Mouse (Mus musculus) urinary bladder, postnatal 25 days (tissue): ENCODE results near the gene Tigd4.
"Not testable (repeated sequence)": the region's sequence is repeated elsewhere in the genome, so short reads cannot be mapped to it uniquely, and the experiment has no call there.

Experiments
- DNase-seq: peaks from one replicate; pipeline ENCODE4 v3.0.0; 2022; ENCODE audit warnings: low spot score

Gene Tigd4

DNA sequence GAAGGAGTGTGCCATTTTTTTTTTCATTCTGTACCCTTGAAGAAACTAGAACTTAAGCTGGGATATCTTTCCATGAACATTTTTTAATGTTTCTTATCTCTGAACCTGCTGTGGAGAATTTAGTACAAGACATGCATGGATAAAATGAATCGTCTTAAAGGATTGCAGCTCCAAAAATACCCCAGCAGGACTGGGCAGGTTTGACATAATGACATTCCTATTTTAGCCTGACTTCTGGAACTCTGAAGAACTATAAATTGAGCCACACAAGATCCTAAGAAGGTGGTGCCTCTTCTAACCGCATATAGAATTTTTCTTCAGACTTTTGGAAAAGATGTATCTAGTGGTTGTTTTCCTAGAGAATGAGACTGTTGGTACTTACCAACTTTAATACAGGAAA lies at the start of gene Tigd4:
Gene Tigd4, plus strand, starts transcription at position 301 of the 400 bp plus-strand sequence.
- DNase-seq: no peak

GRCm38 (mm10) chr3:84547177-84547576 lies 46.2 kb upstream of the Tigd4 start:
- DNase-seq: no peak

GRCm38 (mm10) chr3:84555780-84556179 lies 37.6 kb upstream of the Tigd4 start:
- DNase-seq: no peak

GRCm38 (mm10) chr3:84558301-84558700 lies 35.1 kb upstream of the Tigd4 start:
- DNase-seq: no peak

GRCm38 (mm10) chr3:84562911-84563310 lies 30.5 kb upstream of the Tigd4 start:
- not testable (repeated sequence) for DNase-seq

- no peak for DNase-seq
Observed at GRCm38 (mm10) chr3:84563415-84563814, 30.0 kb upstream of the Tigd4 start.

GRCm38 (mm10) chr3:84568540-84568939 lies 24.8 kb upstream of the Tigd4 start:
- DNase-seq: no peak

- no peak for DNase-seq
Observed at GRCm38 (mm10) chr3:84569587-84569986, 23.8 kb upstream of the Tigd4 start.

GRCm38 (mm10) chr3:84570501-84570900 lies 22.9 kb upstream of the Tigd4 start:
- DNase-seq: no peak

DNA sequence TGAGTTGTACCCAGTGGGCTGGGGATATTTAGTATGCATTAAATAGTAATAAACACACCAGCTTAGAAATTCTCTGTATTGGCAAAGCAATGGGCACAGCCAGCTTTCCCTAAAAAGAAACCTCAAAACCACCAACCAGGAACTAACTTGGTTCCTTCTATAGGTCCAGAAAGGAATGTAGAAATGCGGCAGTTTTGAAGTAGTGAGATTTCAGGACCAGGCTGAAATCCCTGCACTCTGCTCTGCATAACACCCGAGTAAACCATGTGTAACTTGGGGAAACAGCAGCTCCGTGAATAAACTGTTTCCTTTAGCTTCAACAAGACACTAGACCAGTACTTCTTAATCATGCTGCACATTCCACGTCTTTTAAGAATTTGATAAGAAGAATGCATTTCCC lies 12.7 kb upstream of the Tigd4 start:
- DNase-seq: no peak

- no peak for DNase-seq
Observed at GRCm38 (mm10) chr3:84581696-84582022, 11.7 kb upstream of the Tigd4 start.

- peak; percentile 99 for DNase-seq
Observed at GRCm38 (mm10) chr3:84582023-84582912, 11.1 kb upstream of the Tigd4 start, which contains the start of gene Arfip1. Arfip1 (minus strand) TSS chr3:84582625.

- DNase-seq: no peak
Observed at GRCm38 (mm10) chr3:84582913-84583276, 10.5 kb upstream of the Tigd4 start.

GRCm38 (mm10) chr3:84586736-84587135 lies 6.6 kb upstream of the Tigd4 start:
- no peak for DNase-seq

GRCm38 (mm10) chr3:84594894-84595676 lies 1.7 kb downstream of the Tigd4 start:
- DNase-seq: no peak

GRCm38 (mm10) chr3:84595677-84596234 lies 2.4 kb downstream of the Tigd4 start:
- no peak for DNase-seq

DNA sequence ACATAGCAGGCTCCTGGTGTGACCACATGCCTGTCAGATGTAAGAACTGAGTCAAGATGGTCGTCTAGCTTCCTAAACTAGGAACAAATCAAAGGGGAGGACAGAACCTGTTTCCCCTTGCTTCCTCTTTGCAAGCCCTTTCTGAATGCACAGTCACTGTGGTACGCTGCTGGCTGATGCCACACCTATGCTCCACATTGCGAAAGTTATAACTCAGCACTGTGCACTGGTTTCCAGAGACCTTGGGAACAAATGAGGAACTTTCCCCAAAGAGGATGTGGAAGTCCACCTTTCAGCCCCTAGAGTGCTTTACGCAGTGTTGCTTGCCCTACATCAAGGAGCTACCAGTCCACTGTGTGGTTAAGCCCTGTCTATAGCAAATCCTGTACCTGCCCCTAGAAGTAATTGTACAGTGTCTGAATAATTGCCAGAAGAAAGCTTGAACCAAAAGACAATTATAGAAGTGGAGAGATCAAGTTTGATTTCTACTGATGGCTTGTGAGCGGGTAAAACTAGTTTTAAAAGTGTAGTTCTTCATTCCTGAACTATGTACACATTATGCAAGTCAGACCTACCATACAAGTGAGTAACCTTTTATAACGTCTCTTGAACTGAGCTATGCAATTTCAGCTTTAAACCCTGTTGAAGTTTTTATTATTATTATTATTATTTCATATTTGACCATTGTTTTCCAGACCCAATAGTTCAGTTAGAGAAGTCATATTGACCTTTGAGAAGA lies 4.8 kb downstream of the Tigd4 start:
- DNase-seq: no peak

DNA sequence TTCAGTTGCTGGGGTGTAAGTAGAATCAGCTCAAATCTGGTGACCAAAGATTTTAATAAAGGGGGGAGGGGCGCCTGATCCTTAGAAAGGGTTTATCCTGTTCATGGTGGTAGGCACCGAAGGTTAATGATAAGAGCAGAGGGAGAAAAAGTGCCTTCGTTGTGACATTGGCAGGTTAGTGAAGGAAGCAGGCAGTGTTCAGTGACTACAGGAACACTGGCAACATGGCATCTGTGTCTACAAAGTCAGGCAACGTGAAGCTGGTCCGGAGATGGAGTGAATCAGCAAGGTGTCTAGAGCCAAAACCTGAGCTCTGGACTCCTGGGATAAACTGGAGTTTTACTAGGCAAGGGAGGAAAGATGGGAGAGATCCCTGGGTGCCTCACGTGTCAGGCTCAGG lies 5.4 kb downstream of the Tigd4 start:
- DNase-seq: no peak

- DNase-seq: no peak
Observed at GRCm38 (mm10) chr3:84601870-84602495, 8.6 kb downstream of the Tigd4 start.

DNA sequence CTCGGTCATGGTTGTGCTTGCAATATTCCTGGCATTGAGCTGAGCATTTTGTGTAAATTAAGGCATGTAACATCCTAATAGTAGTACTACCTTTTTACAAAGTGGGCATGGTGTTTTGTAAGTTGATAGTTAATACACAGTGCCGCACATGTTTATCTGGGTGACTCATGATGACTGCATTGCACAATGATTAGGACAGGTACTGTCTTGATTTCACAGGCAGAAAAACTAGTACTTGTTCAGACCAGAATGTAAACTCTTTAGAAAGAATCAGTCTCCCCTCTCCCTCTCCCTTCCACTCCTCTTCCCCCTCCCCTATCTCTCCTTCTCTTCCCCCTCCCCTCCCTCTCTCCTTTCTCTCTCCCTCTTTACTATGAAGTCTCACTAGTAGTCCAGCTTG lies 9.4 kb downstream of the Tigd4 start:
- no peak for DNase-seq

- DNase-seq: no peak
Observed at GRCm38 (mm10) chr3:84603212-84603611, 9.8 kb downstream of the Tigd4 start.
